Comparison of ENCODE assay signal across 7 mouse cellular contexts in genomic region chr13:3742094-3742730, GRCm38 (mm10).
DNase-seq lines count a peak whose midpoint lies in the region; ATAC-seq and TF ChIP-seq lines count a peak whose summit lies in the region.

No protein-coding gene starts in this region.

- WGBS in heart, embryonic 15.5 days, result 41% methylated on average over 2 of the region's 2 CpGs
- 73% methylated on average over 2 of the region's 2 CpGs for WGBS in neural tube, embryonic 11.5 days

- peak; percentile 65 for ATAC-seq in heart, embryonic 15.5 days (replicated peaks; ENCODE audit: insufficient number of reproducible peaks, insufficient read depth, low FRiP score, low read depth)
- ATAC-seq in neural tube, embryonic 11.5 days (ENCODE audit: insufficient read depth, low FRiP score, low TSS enrichment), result no peak; the same call in 1 of the 2 replicates

- peak; percentile 60 for DNase-seq in MEL (ENCODE audit: low read depth, low spot score)
- peak; percentile 31 for DNase-seq in embryo, embryonic 10 days (ENCODE audit: low spot score)
- peak; percentile 53 for DNase-seq in liver
- DNase-seq in neural tube, embryonic 11.5 days (ENCODE audit: low spot score), result peak; percentile 64
- DNase-seq in thymus, adult 18-20 months, result no peak
- DNase-seq in urinary bladder, postnatal 4 days (ENCODE audit: low spot score in 2 of 2), result no peak

- H3K9me3 ChIP-seq in MEL (replicated peaks; ENCODE audit: insufficient read depth, low read length), result no peaks in the 10 kb centered on the region
- H3K9me3 ChIP-seq in heart, embryonic 15.5 days (replicated peaks), result no peaks in the 10 kb centered on the region
- no peaks in the 10 kb centered on the region for H3K9me3 ChIP-seq in neural tube, embryonic 11.5 days (ENCODE audit: control insufficient read depth, low read length)

- H3K27ac ChIP-seq in MEL (ENCODE audit: control insufficient read depth, low read depth, low read length), result no peak overlapping the region
- H3K27ac ChIP-seq in heart, embryonic 15.5 days, result peak overlapping the region; percentile 46
- H3K27ac ChIP-seq in neural tube, embryonic 11.5 days (ENCODE audit: low read depth, low read length), result 0 out of 2 replicates have a peak overlapping the region, but pooled peaks have one; percentile 40

- no peaks in the 10 kb centered on the region for H3K27me3 ChIP-seq in MEL (ENCODE audit: control insufficient read depth in 1 of 2, insufficient read depth in 2 of 2, low read length in 2 of 2)
- H3K27me3 ChIP-seq in heart, embryonic 15.5 days, result no peaks in the 10 kb centered on the region
- no peaks in the 10 kb centered on the region for H3K27me3 ChIP-seq in neural tube, embryonic 11.5 days (ENCODE audit: control insufficient read depth, insufficient read depth, low read length)

- TF ChIP-seq EP300 in MEL (IDR thresholded peaks at IDR 0.05; ENCODE audit: low read depth in 1 of 2, low read length in 2 of 2), result no peak

- no peaks in the 10 kb centered on the region for H3K79me2 ChIP-seq in MEL (ENCODE audit: control insufficient read depth, insufficient read depth, low read length, poor library complexity)

- no peak overlapping the region for H3K9ac ChIP-seq in MEL (ENCODE audit: control insufficient read depth, low read depth, low read length, poor library complexity, severe bottlenecking)
- no peak overlapping the region for H3K9ac ChIP-seq in heart, embryonic 15.5 days
- no peak overlapping the region for H3K9ac ChIP-seq in neural tube, embryonic 11.5 days (ENCODE audit: low read length)

- no peak overlapping the region for H3K4me2 ChIP-seq in heart, embryonic 15.5 days
- H3K4me2 ChIP-seq in neural tube, embryonic 11.5 days (ENCODE audit: low read depth), result no peak overlapping the region

- peaks cover 0 to 2% of the 10 kb centered on the region in 2 experiments; a peak in 1 of 4 replicates for H3K36me3 ChIP-seq in MEL (ENCODE audit: control insufficient read depth in 1 of 2, insufficient read depth in 2 of 2, low read length in 2 of 2)
- H3K36me3 ChIP-seq in heart, embryonic 15.5 days, result no peaks in the 10 kb centered on the region
- no peaks in the 10 kb centered on the region for H3K36me3 ChIP-seq in neural tube, embryonic 11.5 days (ENCODE audit: control insufficient read depth, insufficient read depth, low read length)

- TF ChIP-seq RAD21 in MEL (IDR thresholded peaks at IDR 0.05; ENCODE audit: low read depth, low read length), result no peak

- no peak overlapping the region for H3K4me3 ChIP-seq in MEL (ENCODE audit: control insufficient read depth in 1 of 2, insufficient read depth in 1 of 2, low read depth in 2 of 2, low read length in 2 of 2)
- H3K4me3 ChIP-seq in heart, embryonic 15.5 days, result no peak overlapping the region
- H3K4me3 ChIP-seq in neural tube, embryonic 11.5 days (ENCODE audit: low read depth, low read length), result no peak overlapping the region

- H3K4me1 ChIP-seq in MEL (ENCODE audit: control insufficient read depth in 1 of 2, insufficient read depth in 2 of 2, low read length in 2 of 2), result peaks cover 0 to 4% of the 10 kb centered on the region in 2 experiments; a peak in 1 of 4 replicates
- H3K4me1 ChIP-seq in heart, embryonic 15.5 days (replicated peaks), result peaks cover 27% of the 10 kb centered on the region
- no peaks in the 10 kb centered on the region for H3K4me1 ChIP-seq in neural tube, embryonic 11.5 days (ENCODE audit: control insufficient read depth, insufficient read depth, low read length)

- no peak for TF ChIP-seq CTCF in MEL (IDR thresholded peaks at IDR 0.05 in 2 of 3, conservative IDR thresholded peaks at IDR 0.05 in 1 of 3; ENCODE audit: control insufficient read depth in 1 of 3, insufficient read depth in 1 of 3, low read depth in 2 of 3, low read length in 3 of 3, poor library complexity in 1 of 3, severe bottlenecking in 1 of 3)

- TF ChIP-seq POLR2A in MEL (IDR thresholded peaks at IDR 0.05; ENCODE audit: control insufficient read depth in 1 of 2, insufficient read depth in 1 of 2, low read depth in 1 of 2, low read length in 2 of 2, poor library complexity in 1 of 2), result no peak

TF ChIP-seq in MEL, 35 proteins besides CTCF, POLR2A, EP300 and RAD21:
- TF ChIP-seq MAZ (IDR thresholded peaks at IDR 0.05; ENCODE audit: low read depth, low read length), result 0 out of 2 replicates have a peak, but pooled peaks have one; percentile 23
- TF ChIP-seq TBP (IDR thresholded peaks at IDR 0.05; ENCODE audit: low read depth, low read length), result no peak

Comparison
In these comparisons a context has a peak if more than half of its experiments do, and no peak if none do; other contexts are left out.
1. DNase-seq: peak in MEL (single experiment), embryo, embryonic 10 days (single experiment), liver (single experiment) and neural tube, embryonic 11.5 days (single experiment); none in thymus, adult 18-20 months (0 of 2) and urinary bladder, postnatal 4 days (0 of 2).